Mouse (Mus musculus): ENCODE measurements around the gene Tmem108. TPM values are rescaled to one million over a fixed set of nuclear protein-coding genes. Genes with fewer than 3 reads are reported as not detected.
"Not testable (repeated sequence)": the region's sequence is repeated elsewhere in the genome, so short reads cannot be mapped to it uniquely, and the experiment has no call there.

Gene Tmem108
- total and polyA plus RNA-seq, 3 experiments = 4.4 to 10.5 (median 4.9) TPM

GRCm38 (mm10) chr9:103679234-103679633, 82.4 kb downstream of the Tmem108 start:
- no peak for DNase-seq

- no peak for DNase-seq
Measured at GRCm38 (mm10) chr9:103678531-103679060, 83.0 kb downstream of the Tmem108 start.

GRCm38 (mm10) chr9:103677811-103678210, 83.8 kb downstream of the Tmem108 start:
- DNase-seq = peak; percentile 38

GRCm38 (mm10) chr9:103675721-103676480, 85.7 kb downstream of the Tmem108 start:
- DNase-seq = no peak

GRCm38 (mm10) chr9:103672881-103673280, 88.8 kb downstream of the Tmem108 start:
- DNase-seq = no peak

- DNase-seq = not testable (repeated sequence)
Measured at GRCm38 (mm10) chr9:103670592-103671113, 91.0 kb downstream of the Tmem108 start.

- no peak for DNase-seq
Measured at GRCm38 (mm10) chr9:103668830-103669229, 92.8 kb downstream of the Tmem108 start.

- DNase-seq = no peak
Measured at GRCm38 (mm10) chr9:103665817-103666216, 95.8 kb downstream of the Tmem108 start.

GRCm38 (mm10) chr9:103664151-103664550, 97.5 kb downstream of the Tmem108 start:
- no peak for DNase-seq

GRCm38 (mm10) chr9:103661873-103662272, 99.8 kb downstream of the Tmem108 start:
- DNase-seq = no peak

- no peak for DNase-seq
Measured at GRCm38 (mm10) chr9:103657981-103658380, 103.7 kb downstream of the Tmem108 start.

- peak; percentile 34 for DNase-seq
Measured at GRCm38 (mm10) chr9:103657183-103657975, 104.3 kb downstream of the Tmem108 start.

- no peak for DNase-seq
Measured at GRCm38 (mm10) chr9:103653995-103654587, 107.5 kb downstream of the Tmem108 start.

GRCm38 (mm10) chr9:103652127-103652882, 109.3 kb downstream of the Tmem108 start:
- no peak for DNase-seq

- DNase-seq = no peak
Measured at GRCm38 (mm10) chr9:103646605-103647004, 115.0 kb downstream of the Tmem108 start.

- no peak for DNase-seq
Measured at GRCm38 (mm10) chr9:103645724-103646123, 115.9 kb downstream of the Tmem108 start.

- DNase-seq = no peak
Measured at GRCm38 (mm10) chr9:103642300-103642699, 119.3 kb downstream of the Tmem108 start.

GRCm38 (mm10) chr9:103641340-103641739, 120.3 kb downstream of the Tmem108 start:
- DNase-seq = no peak

GRCm38 (mm10) chr9:103639413-103639812, 122.2 kb downstream of the Tmem108 start:
- DNase-seq = no peak

GRCm38 (mm10) chr9:103637451-103637850, 124.2 kb downstream of the Tmem108 start:
- DNase-seq = no peak

- DNase-seq = no peak
Measured at GRCm38 (mm10) chr9:103636847-103637246, 124.8 kb downstream of the Tmem108 start.

Measured in adrenal gland, adult 2 months (tissue).